Mouse (Mus musculus): Measurements from ENCODE around the gene Naa38.
A peak's percentile ranks its signal among the peaks of the same experiment; 100 is the strongest.

The Naa38 gene

GRCm38 (mm10) chr11:69443328-69443727 is 48.0 kb downstream of the Naa38 start:
- peak; percentile 67 to 77 for DNase-seq
